Mouse (Mus musculus) forebrain, embryonic 12.5 days (tissue): ENCODE measurements around the gene Psmb10. TPM values are rescaled to one million over a fixed set of nuclear protein-coding genes. Genes with fewer than 3 reads are reported as not detected.

ENCODE experiments used
- ATAC-seq: fragments of 200-750 bp; cut with Nextera tagmentation; 2 replicates; pipeline ENCODE4 v1.8.0; 2017; ENCODE audit warnings: moderate TSS enrichment; ENCODE audit not compliant: low FRiP score
- H3K27ac ChIP-seq: fragments of 300-500 bp; sonication (generic); 2 replicates; pipeline ENCODE4 v1.5.1; 2016; ENCODE audit warnings: mild to moderate bottlenecking
- H3K27me3 ChIP-seq: fragments of 300-500 bp; sonication (generic); 2 replicates; pipeline ENCODE4 v1.6.1; 2016; ENCODE audit warnings: mild to moderate bottlenecking
- H3K36me3 ChIP-seq: fragments of 300-500 bp; sonication (generic); replicated peaks from 2 replicates; pipeline ENCODE4 v1.6.1; 2016; ENCODE audit warnings: mild to moderate bottlenecking
- H3K4me1 ChIP-seq: fragments of 300-500 bp; sonication (generic); 2 replicates; pipeline ENCODE4 v1.6.1; 2016
- H3K4me2 ChIP-seq: fragments of 300-500 bp; sonication (generic); 2 replicates; pipeline ENCODE4 v1.6.1; 2016; ENCODE audit warnings: mild to moderate bottlenecking, moderate library complexity
- H3K4me3 ChIP-seq: fragments of 300-500 bp; sonication (generic); replicated peaks from 2 replicates; pipeline ENCODE4 v1.5.1; 2016; ENCODE audit warnings: mild to moderate bottlenecking
- H3K9ac ChIP-seq: fragments of 300-500 bp; sonication (generic); 2 replicates; pipeline ENCODE4 v1.6.1; 2016; ENCODE audit warnings: mild to moderate bottlenecking
- H3K9me3 ChIP-seq: fragments of 300-500 bp; sonication (generic); 2 replicates; pipeline ENCODE4 v1.6.1; 2016
- WGBS: fragments of 180-500 bp; shearing (Covaris S2); methylation state at CpG from one replicate; pipeline ENCODE4 v1.1.7; 2016; 5-methylcytosine and 5-hydroxymethylcytosine counted together
- polyA plus RNA-seq: library from polyadenylated mRNA; unstranded; fragments of >200 nt; fragmentation: Nextera tagmentation; extraction: Ambion mirVana; gene quantifications from 2 replicates; pipeline ENCODE4 v1.2.1, GENCODE M21; 2016

Gene Psmb10
- polyA plus RNA-seq, 1 experiment from 2014 or later = 22.8 TPM

DNA sequence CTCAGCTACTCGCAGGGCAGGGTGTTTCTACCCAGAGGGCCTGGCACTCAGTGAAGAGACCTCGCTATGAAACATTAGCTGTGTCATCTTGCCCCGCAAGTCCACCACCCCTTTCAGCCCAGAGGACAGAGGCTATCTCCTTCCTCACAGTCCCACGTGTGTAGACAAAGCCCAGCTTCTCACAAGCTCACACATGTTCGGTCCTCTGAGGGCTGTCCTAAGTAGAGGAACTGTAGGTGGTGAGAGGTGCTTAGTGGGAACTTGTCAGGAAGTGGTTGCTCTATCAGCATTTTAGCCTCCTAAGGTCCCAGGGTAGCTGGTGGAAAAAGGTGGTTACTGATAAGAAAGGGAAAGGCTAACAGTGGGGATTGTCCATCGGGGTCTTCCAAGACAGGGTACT is 3.1 kb downstream of the Psmb10 start:
- ATAC-seq = no peak
- Histone ChIP-seq H3K27me3 (no peaks in the 10 kb centered on the region), H3K27ac (no peak overlapping the region), H3K36me3 (0 out of 2 replicates have a peak, but pooled peaks cover 10% of the 10 kb centered on the region), H3K4me1 (peaks cover 27% of the 10 kb centered on the region), H3K4me3 (no peak overlapping the region), H3K4me2 (no peak overlapping the region), H3K9me3 (no peaks in the 10 kb centered on the region), H3K9ac (no peak overlapping the region)
- WGBS = 89% methylated on average over 6 of the region's 6 CpGs

DNA sequence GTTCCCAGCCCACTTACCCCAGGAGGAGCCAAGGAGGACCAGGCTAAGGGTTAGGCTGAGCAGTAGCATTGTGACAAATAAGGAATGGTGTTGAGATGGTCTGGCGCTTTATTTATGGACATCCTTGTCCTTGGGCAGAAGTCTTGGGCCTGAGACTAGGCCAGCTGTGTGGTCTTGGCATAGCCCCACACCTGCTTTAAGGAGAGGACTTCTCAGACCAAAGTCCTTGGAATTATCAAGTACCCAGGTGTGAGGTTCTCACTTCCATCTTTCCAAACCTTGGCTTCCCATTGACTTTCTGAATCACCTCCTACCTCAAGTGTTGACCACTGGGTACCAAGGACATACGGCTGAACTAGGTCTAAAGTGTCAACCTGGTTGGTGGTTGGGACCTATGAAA is 4.5 kb downstream of the Psmb10 start, which contains the start of gene Ctrl:
Ctrl (minus strand) TSS at position 101 of the 400 bp plus-strand sequence.
- Histone ChIP-seq H3K4me2 (no peak within 1 kb of the TSS), H3K27ac (no peak within 1 kb of the TSS), H3K9ac (peak within 1 kb of the TSS; percentile 21; the same call in 1 of the 2 replicates), H3K36me3 (peaks cover 15% of the 10 kb centered on the region), H3K4me3 (no peak within 1 kb of the TSS), H3K27me3 (no peaks in the 10 kb centered on the region), H3K9me3 (no peaks in the 10 kb centered on the region), H3K4me1 (peaks cover 28% of the 10 kb centered on the region)
- ATAC-seq = no peak
- WGBS = 95% methylated on average over 2 of the region's 2 CpGs

DNA sequence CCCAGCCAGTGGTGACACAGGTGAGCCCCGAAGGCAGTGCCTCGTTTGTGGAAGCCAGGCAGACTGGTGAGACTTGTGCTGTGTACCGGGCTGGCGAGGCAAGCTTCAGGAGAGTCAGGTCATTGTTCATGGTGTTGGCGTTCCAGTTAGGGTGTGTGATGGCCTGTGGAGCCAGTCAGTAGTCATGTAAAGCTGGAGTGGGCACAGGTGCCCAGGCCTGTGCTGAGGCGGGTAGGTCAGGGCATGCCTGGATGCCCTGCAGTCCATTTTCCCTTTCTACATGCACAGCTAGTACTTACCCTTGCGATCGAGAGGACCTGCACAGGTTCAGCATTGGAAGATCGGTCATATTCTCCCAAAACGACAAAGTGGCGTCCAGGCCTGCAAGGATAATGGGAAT is 5.7 kb downstream of the Psmb10 start:
- no peaks in the 10 kb centered on the region for H3K27me3 ChIP-seq

DNA sequence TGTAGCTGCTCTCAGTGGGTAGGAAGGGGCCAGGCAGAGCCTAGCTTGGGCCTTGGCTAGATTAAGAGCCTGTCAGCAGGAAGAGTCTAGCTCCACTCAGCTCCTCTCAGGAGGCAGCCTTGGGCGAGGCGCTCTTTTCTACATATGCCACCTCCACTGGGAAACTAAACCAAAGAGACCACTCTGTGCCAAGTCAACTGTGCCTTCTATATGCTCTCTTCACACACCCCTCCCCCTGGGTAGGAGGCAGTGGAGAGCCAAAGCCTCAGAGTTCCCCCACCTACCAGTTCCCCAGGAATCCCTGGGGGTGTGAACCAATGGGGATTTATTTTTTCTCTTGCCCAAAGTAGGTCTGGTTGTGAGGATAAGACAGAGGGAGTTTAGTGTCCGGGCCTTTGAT is 7.0 kb downstream of the Psmb10 start:
- no peak overlapping the region for H3K4me3 ChIP-seq
- no peak overlapping the region for H3K4me2 ChIP-seq
- no peak overlapping the region for H3K27ac ChIP-seq
- no peaks in the 10 kb centered on the region for H3K9me3 ChIP-seq
- WGBS = 89% methylated on average over 3 of the region's 3 CpGs
- peaks cover 13% of the 10 kb centered on the region for H3K4me1 ChIP-seq
- H3K9ac ChIP-seq = no peak overlapping the region
- H3K27me3 ChIP-seq = no peaks in the 10 kb centered on the region
- peaks cover 15% of the 10 kb centered on the region for H3K36me3 ChIP-seq
- no peak for ATAC-seq

More for the DNA sequence above, 5.7 kb downstream of the Psmb10 start:
- Histone ChIP-seq H3K27ac (no peak overlapping the region), H3K9ac (no peak overlapping the region), H3K9me3 (no peaks in the 10 kb centered on the region), H3K4me1 (peaks cover 19% of the 10 kb centered on the region), H3K36me3 (peaks cover 15% of the 10 kb centered on the region), H3K4me3 (no peak overlapping the region), H3K4me2 (no peak overlapping the region)
- 87% methylated on average over 11 of the region's 11 CpGs for WGBS
- no peak for ATAC-seq

DNA sequence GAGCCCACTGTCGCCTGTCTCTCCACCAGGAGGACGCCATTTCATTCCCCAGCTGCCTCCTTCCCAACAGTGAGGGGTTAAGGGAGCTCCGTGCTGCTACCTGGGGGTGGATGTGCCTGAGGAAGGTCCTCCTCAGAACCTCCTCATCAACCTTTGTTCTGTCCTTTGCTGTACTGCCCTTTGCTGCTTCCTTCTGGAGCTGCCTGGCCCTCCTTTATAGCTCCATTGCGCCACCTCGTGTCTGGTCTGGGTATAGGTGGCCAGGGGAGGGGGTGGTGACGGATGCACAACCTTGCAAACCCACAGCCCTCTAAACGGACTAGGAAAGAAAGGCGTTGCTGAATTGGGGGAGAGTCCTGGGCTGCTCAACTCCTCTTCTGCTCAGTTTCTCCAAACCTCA is 7.6 kb downstream of the Psmb10 start:
- Histone ChIP-seq H3K4me1 (peaks cover 6% of the 10 kb centered on the region), H3K4me3 (no peak overlapping the region), H3K9me3 (no peaks in the 10 kb centered on the region), H3K36me3 (peaks cover 15% of the 10 kb centered on the region), H3K4me2 (no peak overlapping the region; the same call in 1 of the 2 replicates), H3K27ac (peak overlapping the region; percentile 53; the same call in 1 of the 2 replicates), H3K9ac (peak overlapping the region; percentile 45), H3K27me3 (no peaks in the 10 kb centered on the region)
- ATAC-seq = peak; percentile 74
- WGBS = 12% methylated on average over 8 of the region's 8 CpGs

GRCm38 (mm10) chr8:105925123-105925522 is 13.1 kb downstream of the Psmb10 start:
- no peaks in the 10 kb centered on the region for H3K27me3 ChIP-seq
- no peak for ATAC-seq
- H3K27ac ChIP-seq = no peak overlapping the region
- H3K9me3 ChIP-seq = no peaks in the 10 kb centered on the region
- peaks cover 1% of the 10 kb centered on the region; the same call in 1 of the 2 replicates for H3K4me1 ChIP-seq
- H3K4me2 ChIP-seq = no peak overlapping the region
- no peak overlapping the region for H3K4me3 ChIP-seq
- H3K9ac ChIP-seq = no peak overlapping the region
- 72% methylated on average over 3 of the region's 3 CpGs for WGBS
- H3K36me3 ChIP-seq = peaks cover 7% of the 10 kb centered on the region

DNA sequence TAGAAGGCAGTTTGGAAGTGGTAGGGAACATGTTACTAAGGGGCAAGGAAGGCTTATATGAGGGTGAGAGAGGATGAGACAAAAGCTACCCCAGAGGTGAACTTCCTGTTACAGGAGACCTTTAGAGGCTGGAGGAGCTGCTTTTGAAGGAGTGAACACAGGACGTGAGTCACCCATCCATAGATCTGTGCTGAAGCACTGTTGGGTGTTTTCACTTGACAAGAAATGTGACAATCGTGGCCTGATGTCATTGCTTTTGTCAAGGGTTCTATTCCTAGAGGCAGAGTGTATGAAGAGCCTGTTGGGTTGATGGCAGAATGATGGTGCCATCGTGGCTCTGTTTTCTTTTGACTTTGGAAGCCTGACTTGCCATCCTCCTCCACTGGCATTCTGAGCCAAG is 18.9 kb downstream of the Psmb10 start:
- Histone ChIP-seq H3K4me3 (no peak overlapping the region), H3K9me3 (no peaks in the 10 kb centered on the region), H3K27ac (no peak overlapping the region), H3K9ac (no peak overlapping the region), H3K27me3 (no peaks in the 10 kb centered on the region), H3K4me1 (no peaks in the 10 kb centered on the region), H3K36me3 (peaks cover 20% of the 10 kb centered on the region), H3K4me2 (no peak overlapping the region)
- ATAC-seq = no peak
- 93% methylated on average over 3 of the region's 3 CpGs for WGBS

GRCm38 (mm10) chr8:105900941-105901616 is 37.2 kb downstream of the Psmb10 start:
- H3K9ac ChIP-seq = peak overlapping the region; percentile 95
- H3K4me1 ChIP-seq = peaks cover 10% of the 10 kb centered on the region
- no peak for ATAC-seq
- H3K9me3 ChIP-seq = no peaks in the 10 kb centered on the region
- H3K4me3 ChIP-seq = peak overlapping the region; percentile 92
- H3K27me3 ChIP-seq = no peaks in the 10 kb centered on the region
- 39% methylated on average over 16 of the region's 16 CpGs for WGBS
- peak overlapping the region; percentile 91 for H3K4me2 ChIP-seq
- H3K36me3 ChIP-seq = no peaks in the 10 kb centered on the region
- peak overlapping the region; percentile 86 for H3K27ac ChIP-seq

GRCm38 (mm10) chr8:105900180-105900940 is 37.9 kb downstream of the Psmb10 start, which contains the start of gene Pskh1:
Gene Pskh1, plus strand, starts transcription at chr8:105900441.
- Histone ChIP-seq H3K4me2 (peak within 1 kb of the TSS; percentile 91), H3K4me3 (peak within 1 kb of the TSS; percentile 92), H3K9me3 (no peaks in the 10 kb centered on the region), H3K36me3 (no peaks in the 10 kb centered on the region), H3K4me1 (peaks cover 10% of the 10 kb centered on the region), H3K27me3 (no peaks in the 10 kb centered on the region), H3K9ac (peak within 1 kb of the TSS; percentile 95), H3K27ac (peak within 1 kb of the TSS; percentile 86)
- peak; percentile 95 for ATAC-seq
- WGBS = under 1% methylated on average over 68 of the region's 68 CpGs

GRCm38 (mm10) chr8:105897801-105898480 is 40.3 kb downstream of the Psmb10 start:
- H3K27ac ChIP-seq = no peak overlapping the region
- H3K4me3 ChIP-seq = no peak overlapping the region
- no peak overlapping the region for H3K9ac ChIP-seq
- WGBS = 80% methylated on average over 9 of the region's 9 CpGs
- no peaks in the 10 kb centered on the region for H3K9me3 ChIP-seq
- peaks cover 10% of the 10 kb centered on the region; the same call in 1 of the 2 replicates for H3K36me3 ChIP-seq
- peaks cover 20% of the 10 kb centered on the region for H3K4me1 ChIP-seq
- H3K4me2 ChIP-seq = no peak overlapping the region
- no peaks in the 10 kb centered on the region for H3K27me3 ChIP-seq
- no peak for ATAC-seq

- peaks cover 10% of the 10 kb centered on the region for H3K4me1 ChIP-seq
- H3K36me3 ChIP-seq = peaks cover 54% of the 10 kb centered on the region
- peak within 1 kb of the TSS; percentile 43; the same call in 1 of the 2 replicates for H3K9ac ChIP-seq
- peak within 1 kb of the TSS; percentile 51; the same call in 1 of the 2 replicates for H3K27ac ChIP-seq
- ATAC-seq = peak; percentile 96
- 3% methylated on average over 11 of the region's 11 CpGs for WGBS
- H3K27me3 ChIP-seq = no peaks in the 10 kb centered on the region
- no peak within 1 kb of the TSS for H3K4me3 ChIP-seq
- no peaks in the 10 kb centered on the region for H3K9me3 ChIP-seq
- H3K4me2 ChIP-seq = peak within 1 kb of the TSS; percentile 20; the same call in 1 of the 2 replicates
Observed at GRCm38 (mm10) chr8:105893339-105893738, 44.9 kb downstream of the Psmb10 start, which contains the start of gene Nrn1l. Gene Nrn1l, plus strand, starts transcription at chr8:105893567.

- no peak overlapping the region for H3K4me3 ChIP-seq
- no peak overlapping the region for H3K9ac ChIP-seq
- WGBS = 91% methylated on average over 6 of the region's 6 CpGs
- H3K9me3 ChIP-seq = no peaks in the 10 kb centered on the region
- no peaks in the 10 kb centered on the region for H3K27me3 ChIP-seq
- ATAC-seq = 0 out of 2 replicates have a peak, but pooled peaks have one; percentile 45
- H3K4me1 ChIP-seq = peaks cover 10% of the 10 kb centered on the region
- no peak overlapping the region for H3K4me2 ChIP-seq
- no peak overlapping the region for H3K27ac ChIP-seq
- H3K36me3 ChIP-seq = peaks cover 64% of the 10 kb centered on the region
Observed at GRCm38 (mm10) chr8:105892432-105892831, 45.8 kb downstream of the Psmb10 start.
